Mouse (Mus musculus) neural tube, embryonic 14.5 days (tissue): Measurements from ENCODE around the gene Fam149a. TPM values are rescaled to one million over a fixed set of nuclear protein-coding genes. Genes with fewer than 3 reads are reported as not detected.

Source experiments
- ATAC-seq: fragments of 200-750 bp; cut with Nextera tagmentation; 2 replicates; pipeline ENCODE4 v1.8.0; 2017; ENCODE audit warnings: low read depth, mild to moderate bottlenecking, moderate TSS enrichment, moderate library complexity
- H3K27ac ChIP-seq: fragments of 300-500 bp; sonication (generic); 2 replicates; pipeline ENCODE4 v1.5.1; 2014; ENCODE audit warnings: low read depth, mild to moderate bottlenecking, control low read depth, low read length, moderate library complexity, mixed read lengths
- H3K27me3 ChIP-seq: fragments of 300-500 bp; sonication (generic); 2 replicates; pipeline ENCODE4 v1.6.1; 2014; ENCODE audit warnings: low read length; ENCODE audit not compliant: control insufficient read depth, insufficient read depth
- H3K36me3 ChIP-seq: fragments of 300-500 bp; sonication (generic); 2 replicates; pipeline ENCODE4 v1.6.1; 2014; ENCODE audit warnings: low read length, mixed read lengths; ENCODE audit not compliant: control insufficient read depth, insufficient read depth
- H3K4me1 ChIP-seq: fragments of 300-500 bp; sonication (generic); 2 replicates; pipeline ENCODE4 v1.6.1; 2014; ENCODE audit warnings: low read length; ENCODE audit not compliant: control insufficient read depth, insufficient read depth
- H3K4me2 ChIP-seq: fragments of 300-500 bp; sonication (generic); 2 replicates; pipeline ENCODE4 v1.6.1; 2014; ENCODE audit warnings: mild to moderate bottlenecking, low read depth, low read length, control low read depth
- H3K4me3 ChIP-seq: fragments of 300-500 bp; sonication (generic); 2 replicates; pipeline ENCODE4 v1.5.1; 2014; ENCODE audit warnings: low read depth, low read length, control low read depth, mixed read lengths
- H3K9ac ChIP-seq: fragments of 300-500 bp; sonication (generic); replicated peaks from 2 replicates; pipeline ENCODE4 v1.6.1; 2014; ENCODE audit warnings: low read depth, mild to moderate bottlenecking, control low read depth, low read length, mixed read lengths
- H3K9me3 ChIP-seq: fragments of 300-500 bp; sonication (generic); 2 replicates; pipeline ENCODE4 v1.6.1; 2016; ENCODE audit warnings: low read length; ENCODE audit not compliant: control insufficient read depth
- WGBS: fragments of 180-500 bp; shearing (Covaris S2); extraction: QIAGEN DNeasy Blood & Tissue Kit; methylation state at CpG from one replicate; pipeline ENCODE4 v1.1.7; 2014; 5-methylcytosine and 5-hydroxymethylcytosine counted together
- polyA plus RNA-seq: library from polyadenylated mRNA; unstranded; fragments of >200 nt; fragmentation: Nextera tagmentation; extraction: Ambion mirVana; gene quantifications from 2 replicates; pipeline ENCODE4 v1.2.1, GENCODE M21; 2014

The Fam149a gene
- polyA plus RNA-seq, result 10.0 and 11.1 TPM in 2 replicates

GRCm38 (mm10) chr8:45381963-45382347 lies at the start of gene Fam149a:
Gene Fam149a (minus strand): TSS chr8:45382291.
- no peak within 1 kb of the TSS for H3K27ac ChIP-seq
- no peaks in the 10 kb centered on the region for H3K36me3 ChIP-seq
- peaks cover 9% of the 10 kb centered on the region; the same call in 1 of the 2 replicates for H3K4me1 ChIP-seq
- ATAC-seq, result peak; percentile 68; the same call in 1 of the 2 replicates
- peak within 1 kb of the TSS; percentile 34 for H3K4me3 ChIP-seq
- WGBS, result 1% methylated on average over 6 of the region's 6 CpGs
- no peaks in the 10 kb centered on the region for H3K9me3 ChIP-seq
- peak within 1 kb of the TSS; percentile 48 for H3K9ac ChIP-seq
- H3K4me2 ChIP-seq, result peak within 1 kb of the TSS; percentile 82
- peaks cover 3% of the 10 kb centered on the region; the same call in 1 of the 2 replicates for H3K27me3 ChIP-seq

GRCm38 (mm10) chr8:45420151-45420550 lies 38.1 kb upstream of the Fam149a start:
- no peaks in the 10 kb centered on the region for H3K27me3 ChIP-seq
- no peak overlapping the region for H3K4me2 ChIP-seq
- no peak overlapping the region for H3K4me3 ChIP-seq
- ATAC-seq, result no peak
- WGBS, result 93% methylated on average over 7 of the region's 7 CpGs
- no peaks in the 10 kb centered on the region for H3K4me1 ChIP-seq
- H3K27ac ChIP-seq, result no peak overlapping the region
- H3K36me3 ChIP-seq, result no peaks in the 10 kb centered on the region
- no peak overlapping the region for H3K9ac ChIP-seq
- no peaks in the 10 kb centered on the region for H3K9me3 ChIP-seq

- H3K36me3 ChIP-seq, result no peaks in the 10 kb centered on the region
- H3K4me3 ChIP-seq, result no peak overlapping the region
- no peak for ATAC-seq
- H3K4me2 ChIP-seq, result no peak overlapping the region
- H3K27me3 ChIP-seq, result no peaks in the 10 kb centered on the region
- no peak overlapping the region for H3K9ac ChIP-seq
- H3K4me1 ChIP-seq, result no peaks in the 10 kb centered on the region
- H3K27ac ChIP-seq, result no peak overlapping the region
- no peaks in the 10 kb centered on the region for H3K9me3 ChIP-seq
- WGBS, result 92% methylated on average over 7 of the region's 7 CpGs
Observed at GRCm38 (mm10) chr8:45414965-45415364, 32.9 kb upstream of the Fam149a start.

- Histone ChIP-seq H3K36me3 (no peaks in the 10 kb centered on the region), H3K4me1 (no peaks in the 10 kb centered on the region), H3K9me3 (no peaks in the 10 kb centered on the region), H3K4me2 (peak within 1 kb of the TSS; percentile 46), H3K27ac (no peak within 1 kb of the TSS), H3K4me3 (peak within 1 kb of the TSS; percentile 26; the same call in 1 of the 2 replicates), H3K9ac (no peak within 1 kb of the TSS), H3K27me3 (no peaks in the 10 kb centered on the region)
- 79% methylated on average over 2 of the region's 2 CpGs for WGBS
- ATAC-seq, result no peak
Observed at GRCm38 (mm10) chr8:45410882-45411281, 28.8 kb upstream of the Fam149a start, which contains the start of gene Tlr3. Gene Tlr3 (minus strand): TSS chr8:45411080.

GRCm38 (mm10) chr8:45410146-45410880 lies 28.2 kb upstream of the Fam149a start:
- ATAC-seq, result peak; percentile 89
- no peak overlapping the region for H3K9ac ChIP-seq
- H3K4me3 ChIP-seq, result peak overlapping the region; percentile 26; the same call in 1 of the 2 replicates
- peak overlapping the region; percentile 46 for H3K4me2 ChIP-seq
- no peaks in the 10 kb centered on the region for H3K9me3 ChIP-seq
- WGBS, result 11% methylated on average over 18 of the region's 18 CpGs
- no peak overlapping the region for H3K27ac ChIP-seq
- H3K4me1 ChIP-seq, result no peaks in the 10 kb centered on the region
- H3K27me3 ChIP-seq, result no peaks in the 10 kb centered on the region
- no peaks in the 10 kb centered on the region for H3K36me3 ChIP-seq

- Histone ChIP-seq H3K4me2 (peak overlapping the region; percentile 46), H3K27ac (no peak overlapping the region), H3K27me3 (no peaks in the 10 kb centered on the region), H3K4me3 (no peak overlapping the region), H3K36me3 (no peaks in the 10 kb centered on the region), H3K9ac (no peak overlapping the region), H3K9me3 (no peaks in the 10 kb centered on the region), H3K4me1 (no peaks in the 10 kb centered on the region)
- WGBS, result 58% methylated on average over 4 of the region's 4 CpGs
- no peak for ATAC-seq
Observed at GRCm38 (mm10) chr8:45409702-45410101, 27.6 kb upstream of the Fam149a start.

- H3K27me3 ChIP-seq, result peaks cover 3% of the 10 kb centered on the region; the same call in 1 of the 2 replicates
- no peak overlapping the region for H3K27ac ChIP-seq
- no peak overlapping the region for H3K9ac ChIP-seq
- WGBS, result 17% methylated on average over 1 of the region's 1 CpGs
- no peak overlapping the region for H3K4me2 ChIP-seq
- no peaks in the 10 kb centered on the region for H3K36me3 ChIP-seq
- H3K4me3 ChIP-seq, result no peak overlapping the region
- no peaks in the 10 kb centered on the region for H3K9me3 ChIP-seq
- peaks cover 9% of the 10 kb centered on the region; the same call in 1 of the 2 replicates for H3K4me1 ChIP-seq
- ATAC-seq, result no peak
Observed at GRCm38 (mm10) chr8:45383250-45383649, 1.2 kb upstream of the Fam149a start.

- H3K4me1 ChIP-seq, result peaks cover 9% of the 10 kb centered on the region; the same call in 1 of the 2 replicates
- ATAC-seq, result peak; percentile 75
- peaks cover 3% of the 10 kb centered on the region; the same call in 1 of the 2 replicates for H3K27me3 ChIP-seq
- WGBS, result 3% methylated on average over 38 of the region's 38 CpGs
- peak overlapping the region; percentile 82 for H3K4me2 ChIP-seq
- H3K4me3 ChIP-seq, result peak overlapping the region; percentile 34
- H3K36me3 ChIP-seq, result no peaks in the 10 kb centered on the region
- H3K9ac ChIP-seq, result peak overlapping the region; percentile 48
- no peak overlapping the region for H3K27ac ChIP-seq
- no peaks in the 10 kb centered on the region for H3K9me3 ChIP-seq
Observed at GRCm38 (mm10) chr8:45381075-45381962, 772 bp downstream of the Fam149a start.
